Mouse (Mus musculus): ENCODE measurements around the gene Olfr873. TPM values are rescaled to one million over a fixed set of nuclear protein-coding genes. Genes with fewer than 3 reads are reported as not detected.

The Olfr873 gene
- not detected in 2 replicates for polyA plus RNA-seq (2012; rRNA removed)

DNA sequence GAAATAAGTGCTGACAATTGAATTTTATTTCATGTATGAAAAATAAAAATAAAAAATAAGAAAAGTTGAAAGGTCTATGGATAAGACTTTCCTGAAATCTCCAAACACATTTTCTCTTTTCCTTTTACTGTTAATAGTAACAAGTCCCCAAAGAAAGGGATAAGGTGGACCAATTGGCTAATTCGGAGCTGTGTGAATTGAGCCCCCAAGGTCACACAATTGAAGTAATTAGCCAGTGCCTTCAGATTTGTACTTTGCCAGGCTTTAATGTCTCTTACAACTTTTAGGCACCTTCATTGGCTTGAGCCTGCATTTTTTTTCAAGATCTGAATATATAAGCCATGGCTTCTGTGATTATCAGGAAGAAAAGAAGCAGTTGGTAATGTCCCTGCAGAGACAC is at the start of gene Olfr873:
Gene Olfr873 (plus strand): TSS at position 301 of the 400 bp plus-strand sequence.

DNA sequence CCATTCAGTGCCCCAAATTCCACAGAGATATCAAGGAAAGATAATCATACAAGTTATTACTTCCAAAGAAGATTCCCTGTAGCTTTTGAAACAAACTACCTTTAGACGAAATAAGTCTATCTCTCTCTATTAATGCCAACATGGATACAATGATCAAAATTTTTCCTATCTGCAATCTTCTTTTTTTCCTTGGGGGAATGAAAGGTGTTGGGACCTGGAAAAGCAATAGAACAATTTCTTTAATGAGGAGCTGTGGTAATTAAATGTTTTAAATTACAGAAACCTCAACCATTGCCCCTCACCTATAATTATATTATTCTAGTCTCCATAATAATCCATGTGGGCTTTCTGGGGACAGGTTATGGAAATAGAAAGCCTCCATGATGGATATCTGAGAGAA is 16.3 kb upstream of the Olfr873 start, which contains the start of gene Olfr39:
Gene Olfr39 (plus strand): TSS at position 301 of the 400 bp plus-strand sequence.

DNA sequence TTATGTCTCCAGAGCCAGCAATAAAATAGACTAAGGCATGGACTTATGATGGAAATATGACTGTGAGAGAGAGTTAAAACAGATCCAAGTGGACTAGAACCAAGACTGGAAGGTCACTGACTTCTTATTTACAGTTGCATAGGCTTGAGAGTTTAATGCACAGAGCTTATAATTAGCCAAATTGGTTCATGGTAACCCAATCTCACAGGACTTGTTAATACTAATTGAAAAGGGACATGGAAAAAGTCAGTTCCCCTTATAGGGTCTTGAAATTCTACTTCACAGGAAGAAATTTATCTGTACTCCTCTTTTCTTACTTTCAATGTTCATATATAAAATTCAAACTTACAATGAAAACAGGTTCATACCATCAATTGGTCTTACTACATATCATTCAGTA is 37.7 kb downstream of the Olfr873 start, which contains the start of gene Olfr18:
Gene Olfr18 (minus strand): TSS at position 101 of the 400 bp plus-strand sequence.

Other genes with a start within 250 kb of the Olfr873 start
- gene Olfr867, start 241.0 kb upstream of the Olfr873 start, polyA plus RNA-seq (2012; rRNA removed), result not detected in 2 replicates
- gene Olfr868, start 199.9 kb upstream of the Olfr873 start, polyA plus RNA-seq (2012; rRNA removed), result not detected in 2 replicates
- gene Olfr869, start 169.5 kb upstream of the Olfr873 start, polyA plus RNA-seq (2012; rRNA removed), result not detected in 2 replicates
- gene Olfr870, start 124.5 kb upstream of the Olfr873 start, polyA plus RNA-seq (2012; rRNA removed), result not detected in 2 replicates
- gene Olfr871, start 86.3 kb upstream of the Olfr873 start, polyA plus RNA-seq (2012; rRNA removed), result not detected in 2 replicates
- not detected in 2 replicates for gene Olfr872, start 61.4 kb upstream of the Olfr873 start, polyA plus RNA-seq (2012; rRNA removed)
- gene Olfr39, start 16.2 kb upstream of the Olfr873 start, polyA plus RNA-seq (2012; rRNA removed), result not detected in 2 replicates
- gene Olfr18, start 37.6 kb downstream of the Olfr873 start, polyA plus RNA-seq (2012; rRNA removed), result not detected in 2 replicates
- 0.81 and 2.3 TPM in 2 replicates for gene Zfp560, start 86.6 kb downstream of the Olfr873 start, polyA plus RNA-seq (2012; rRNA removed)
- 0.64 and 0.83 TPM in 2 replicates for gene Zfp26, start 161.6 kb downstream of the Olfr873 start, polyA plus RNA-seq (2012; rRNA removed)
- gene Zfp426, start 194.2 kb downstream of the Olfr873 start, polyA plus RNA-seq (2012; rRNA removed), result 2.7 and 2.9 TPM in 2 replicates
- gene Zfp266, start 222.9 kb downstream of the Olfr873 start, polyA plus RNA-seq (2012; rRNA removed), result 2.0 and 2.1 TPM in 2 replicates

Measured in colon, adult 2 months (tissue).